Mouse (Mus musculus): Measurements from ENCODE around the gene Scaf1. TPM values are rescaled to one million over a fixed set of nuclear protein-coding genes. Genes with fewer than 3 reads are reported as not detected.

Scaf1 gene
- polyA plus RNA-seq, 1 experiment from 2014 or later, result 49.6 TPM

DNA sequence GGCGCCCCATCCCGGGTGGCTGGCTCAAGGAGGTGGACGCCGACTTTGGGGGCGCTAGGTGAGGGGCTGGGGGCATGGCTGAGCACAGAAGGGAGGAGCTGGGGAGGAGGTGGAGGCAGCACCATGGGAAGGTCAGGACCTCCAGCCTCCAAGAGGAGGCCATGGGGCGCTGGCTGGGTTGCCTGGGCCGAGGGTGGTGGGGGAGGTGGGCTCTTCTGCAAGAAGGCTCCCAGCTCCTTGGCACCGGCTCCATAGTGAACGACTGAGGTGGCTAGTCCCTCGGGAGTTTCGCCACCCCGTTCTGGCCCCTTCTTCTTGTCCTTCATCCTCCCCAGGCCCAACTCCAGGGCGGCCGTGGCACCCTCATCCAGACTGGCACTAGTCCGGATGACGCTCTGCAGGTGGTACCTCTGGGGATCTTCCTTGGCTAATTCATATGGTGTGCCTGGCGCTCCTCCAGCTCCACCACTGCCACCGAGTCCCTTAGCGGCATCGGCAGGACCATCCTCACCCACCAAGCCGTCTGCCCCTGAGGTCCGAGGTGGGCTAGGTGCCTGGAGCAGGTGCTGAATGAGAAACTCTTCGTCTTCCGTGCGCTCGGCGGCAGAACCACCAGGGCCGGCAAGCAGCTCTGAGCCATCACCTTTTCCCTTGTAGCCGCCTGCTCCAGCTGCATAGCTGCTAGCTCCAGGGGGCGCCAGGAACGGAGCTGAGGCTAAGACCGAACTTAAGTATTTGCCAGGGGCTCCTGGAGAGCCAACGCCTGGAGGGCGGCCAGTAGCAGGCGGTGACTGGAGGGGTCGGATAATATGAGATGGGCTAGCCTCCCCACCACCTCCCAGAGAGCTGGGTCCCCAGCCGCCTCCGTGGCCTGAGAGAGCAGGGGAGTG, 32.1 kb upstream of the Scaf1 start:
- H3K9ac ChIP-seq (ENCODE audit: low read depth, low read length), result no peak overlapping the region
- no peak for ATAC-seq (ENCODE audit: low FRiP score)
- no peak overlapping the region for H3K4me3 ChIP-seq (ENCODE audit: low read depth, low read length)
- no peak overlapping the region for H3K27ac ChIP-seq (ENCODE audit: low read depth, low read length)
- H3K9me3 ChIP-seq (ENCODE audit: control insufficient read depth, low read length), result no peaks in the 10 kb centered on the region
- no peaks in the 10 kb centered on the region for H3K27me3 ChIP-seq (ENCODE audit: control insufficient read depth, insufficient read depth, low read length)
- 0 out of 2 replicates have a peak, but pooled peaks cover 3% of the 10 kb centered on the region for H3K4me1 ChIP-seq (replicated peaks; ENCODE audit: control insufficient read depth, insufficient read depth, low read length)
- no peak for DNase-seq (ENCODE audit: low spot score)
- WGBS, result 94% methylated on average over 38 of the region's 38 CpGs
- H3K4me2 ChIP-seq (replicated peaks; ENCODE audit: low read depth, low read length), result no peak overlapping the region
- peaks cover 53% of the 10 kb centered on the region for H3K36me3 ChIP-seq (ENCODE audit: control insufficient read depth, insufficient read depth, low read length)

DNA sequence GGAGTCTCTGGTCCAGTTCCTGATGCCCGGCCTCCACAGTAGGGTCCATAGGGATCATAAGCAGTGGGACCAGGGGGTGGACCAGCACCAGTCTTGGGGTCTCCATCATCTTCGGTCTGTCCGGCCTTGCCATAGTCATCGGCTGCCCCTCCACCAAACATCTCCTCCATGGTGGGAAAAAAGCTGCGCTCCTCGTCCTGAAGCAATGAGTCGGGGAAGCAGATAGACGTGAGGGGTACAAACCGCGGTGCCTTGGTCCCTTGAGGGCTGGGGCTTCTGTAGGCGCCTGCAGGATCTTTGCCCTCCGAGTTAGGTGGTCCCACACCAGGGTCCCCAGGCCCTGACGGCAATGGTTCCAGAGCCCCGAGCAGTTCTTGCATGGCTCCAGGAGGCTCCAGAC, 31.3 kb upstream of the Scaf1 start:
- Histone ChIP-seq H3K36me3 (ENCODE audit: control insufficient read depth, insufficient read depth, low read length) (peaks cover 58% of the 10 kb centered on the region), H3K9me3 (ENCODE audit: control insufficient read depth, low read length) (no peaks in the 10 kb centered on the region), H3K27ac (ENCODE audit: low read depth, low read length) (no peak overlapping the region), H3K4me1 (replicated peaks; ENCODE audit: control insufficient read depth, insufficient read depth, low read length) (0 out of 2 replicates have a peak, but pooled peaks cover 3% of the 10 kb centered on the region), H3K4me3 (ENCODE audit: low read depth, low read length) (no peak overlapping the region), H3K9ac (ENCODE audit: low read depth, low read length) (no peak overlapping the region), H3K4me2 (replicated peaks; ENCODE audit: low read depth, low read length) (no peak overlapping the region), H3K27me3 (ENCODE audit: control insufficient read depth, insufficient read depth, low read length) (no peaks in the 10 kb centered on the region)
- 97% methylated on average over 14 of the region's 14 CpGs for WGBS
- DNase-seq (ENCODE audit: low spot score) (no peak), ATAC-seq (ENCODE audit: low FRiP score) (no peak)

DNA sequence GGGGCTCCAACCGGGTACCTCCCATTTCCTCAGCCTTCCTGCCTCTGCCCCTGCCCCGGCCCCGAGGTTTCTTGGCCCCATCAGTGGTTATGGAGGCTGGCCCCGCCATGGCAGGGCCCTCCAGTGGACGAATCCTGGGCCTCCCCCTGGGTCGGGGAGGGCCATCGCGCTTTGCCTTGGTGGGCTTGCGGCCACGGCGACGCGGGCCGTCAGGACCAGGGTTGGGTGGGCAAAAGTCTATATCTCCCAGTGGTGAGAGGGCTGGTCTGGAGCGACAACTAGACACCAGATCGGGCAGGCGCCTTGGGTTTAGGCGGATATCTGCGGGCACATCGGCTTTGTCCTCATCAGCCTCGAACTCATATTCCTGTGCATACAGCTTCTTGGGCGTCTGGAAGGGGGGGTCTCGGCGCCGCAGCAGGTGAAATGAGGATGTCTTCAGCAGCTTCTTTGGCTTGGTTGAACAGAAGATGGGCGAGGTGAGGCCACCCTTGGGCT, 30.7 kb upstream of the Scaf1 start:
- Histone ChIP-seq H3K36me3 (ENCODE audit: control insufficient read depth, insufficient read depth, low read length) (peaks cover 61% of the 10 kb centered on the region), H3K27me3 (ENCODE audit: control insufficient read depth, insufficient read depth, low read length) (no peaks in the 10 kb centered on the region), H3K9me3 (ENCODE audit: control insufficient read depth, low read length) (no peaks in the 10 kb centered on the region), H3K4me3 (ENCODE audit: low read depth, low read length) (no peak overlapping the region), H3K4me2 (replicated peaks; ENCODE audit: low read depth, low read length) (no peak overlapping the region), H3K9ac (ENCODE audit: low read depth, low read length) (no peak overlapping the region), H3K4me1 (replicated peaks; ENCODE audit: control insufficient read depth, insufficient read depth, low read length) (0 out of 2 replicates have a peak, but pooled peaks cover 2% of the 10 kb centered on the region), H3K27ac (ENCODE audit: low read depth, low read length) (no peak overlapping the region)
- ATAC-seq (ENCODE audit: low FRiP score) (no peak), DNase-seq (ENCODE audit: low spot score) (no peak)
- WGBS, result 97% methylated on average over 26 of the region's 26 CpGs

DNA sequence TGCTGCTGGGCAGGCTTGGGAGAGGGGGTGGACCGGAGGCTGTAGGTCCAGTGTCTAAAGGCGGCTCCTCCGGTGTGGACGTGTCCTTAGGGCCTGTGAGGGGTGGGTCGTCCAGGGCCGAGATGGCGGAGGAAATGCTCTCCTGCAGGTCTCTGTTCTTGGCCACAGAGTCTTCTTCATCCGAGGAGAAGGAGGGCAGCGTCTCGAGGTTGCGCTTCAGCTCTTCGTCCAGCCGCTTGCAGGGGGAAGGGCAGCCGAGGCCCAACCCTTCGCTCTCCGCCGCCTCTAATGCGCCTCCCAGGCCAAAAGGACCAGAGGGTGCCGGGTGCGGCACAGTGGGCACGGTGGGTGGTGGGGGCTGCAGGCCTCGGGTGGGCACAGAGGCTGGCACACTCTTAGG, 29.6 kb upstream of the Scaf1 start:
- no peak overlapping the region for H3K27ac ChIP-seq (ENCODE audit: low read depth, low read length)
- no peak for DNase-seq (ENCODE audit: low spot score)
- WGBS, result 94% methylated on average over 22 of the region's 22 CpGs
- H3K36me3 ChIP-seq (ENCODE audit: control insufficient read depth, insufficient read depth, low read length), result peaks cover 66% of the 10 kb centered on the region
- H3K9ac ChIP-seq (ENCODE audit: low read depth, low read length), result no peak overlapping the region
- no peaks in the 10 kb centered on the region for H3K9me3 ChIP-seq (ENCODE audit: control insufficient read depth, low read length)
- no peak for ATAC-seq (ENCODE audit: low FRiP score)
- H3K27me3 ChIP-seq (ENCODE audit: control insufficient read depth, insufficient read depth, low read length), result no peaks in the 10 kb centered on the region
- no peak overlapping the region for H3K4me3 ChIP-seq (ENCODE audit: low read depth, low read length)
- H3K4me1 ChIP-seq (replicated peaks; ENCODE audit: control insufficient read depth, insufficient read depth, low read length), result no peaks in the 10 kb centered on the region
- H3K4me2 ChIP-seq (replicated peaks; ENCODE audit: low read depth, low read length), result no peak overlapping the region

DNA sequence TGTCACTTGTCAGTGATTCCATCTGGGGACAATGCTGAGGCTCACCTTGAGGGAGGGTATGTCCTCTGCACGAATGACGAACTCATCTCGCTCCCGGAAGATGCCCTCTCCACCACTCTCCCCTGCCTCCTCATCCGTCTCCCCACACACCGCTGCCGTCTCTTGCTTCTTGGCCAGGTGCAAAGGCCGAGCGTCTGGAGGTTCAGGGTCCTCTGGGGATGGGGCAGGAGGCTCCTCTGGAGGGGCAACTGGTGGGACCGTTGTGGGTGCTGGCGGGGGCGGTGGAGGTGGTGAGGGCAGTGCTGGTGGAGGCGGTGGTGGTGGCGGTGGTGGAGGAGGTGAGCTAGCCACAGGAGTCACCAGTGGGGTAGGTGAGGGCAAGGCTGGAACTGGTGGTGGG, 27.1 kb upstream of the Scaf1 start:
- Histone ChIP-seq H3K4me3 (ENCODE audit: low read depth, low read length) (no peak overlapping the region), H3K9ac (ENCODE audit: low read depth, low read length) (no peak overlapping the region), H3K4me1 (replicated peaks; ENCODE audit: control insufficient read depth, insufficient read depth, low read length) (no peaks in the 10 kb centered on the region), H3K9me3 (ENCODE audit: control insufficient read depth, low read length) (no peaks in the 10 kb centered on the region), H3K4me2 (replicated peaks; ENCODE audit: low read depth, low read length) (no peak overlapping the region), H3K27me3 (ENCODE audit: control insufficient read depth, insufficient read depth, low read length) (no peaks in the 10 kb centered on the region), H3K27ac (ENCODE audit: low read depth, low read length) (no peak overlapping the region), H3K36me3 (ENCODE audit: control insufficient read depth, insufficient read depth, low read length) (peaks cover 55% of the 10 kb centered on the region)
- ATAC-seq (ENCODE audit: low FRiP score), result no peak
- 95% methylated on average over 12 of the region's 14 CpGs for WGBS
- no peak for DNase-seq (ENCODE audit: low spot score)

DNA sequence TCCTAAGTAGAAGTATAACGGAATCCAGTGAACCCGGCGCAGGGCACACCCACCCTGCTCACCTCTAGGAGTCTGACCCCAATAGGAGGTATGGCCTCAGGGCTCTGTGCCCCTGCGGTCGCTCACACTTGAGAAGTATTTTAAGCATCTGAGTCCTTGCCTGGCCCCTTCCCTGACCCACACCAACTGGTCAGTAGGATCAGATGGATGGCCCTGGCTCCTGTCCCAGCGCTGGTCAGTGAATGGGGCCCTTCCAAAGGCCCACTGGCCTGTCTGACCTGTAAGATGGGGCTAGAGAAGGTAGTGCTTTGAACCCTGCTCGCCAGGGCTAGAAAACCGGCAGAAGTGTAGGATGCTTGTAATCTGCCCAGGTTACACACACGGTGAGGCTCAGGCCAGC, 24.7 kb upstream of the Scaf1 start:
- H3K9ac ChIP-seq (ENCODE audit: low read depth, low read length), result no peak overlapping the region
- peaks cover 37% of the 10 kb centered on the region for H3K36me3 ChIP-seq (ENCODE audit: control insufficient read depth, insufficient read depth, low read length)
- no peak overlapping the region for H3K4me2 ChIP-seq (replicated peaks; ENCODE audit: low read depth, low read length)
- ATAC-seq (ENCODE audit: low FRiP score) (no peak), DNase-seq (ENCODE audit: low spot score) (no peak)
- H3K9me3 ChIP-seq (ENCODE audit: control insufficient read depth, low read length), result no peaks in the 10 kb centered on the region
- no peaks in the 10 kb centered on the region for H3K4me1 ChIP-seq (replicated peaks; ENCODE audit: control insufficient read depth, insufficient read depth, low read length)
- H3K27ac ChIP-seq (ENCODE audit: low read depth, low read length), result no peak overlapping the region
- no peak overlapping the region for H3K4me3 ChIP-seq (ENCODE audit: low read depth, low read length)
- no peaks in the 10 kb centered on the region for H3K27me3 ChIP-seq (ENCODE audit: control insufficient read depth, insufficient read depth, low read length)
- 92% methylated on average over 9 of the region's 9 CpGs for WGBS

DNA sequence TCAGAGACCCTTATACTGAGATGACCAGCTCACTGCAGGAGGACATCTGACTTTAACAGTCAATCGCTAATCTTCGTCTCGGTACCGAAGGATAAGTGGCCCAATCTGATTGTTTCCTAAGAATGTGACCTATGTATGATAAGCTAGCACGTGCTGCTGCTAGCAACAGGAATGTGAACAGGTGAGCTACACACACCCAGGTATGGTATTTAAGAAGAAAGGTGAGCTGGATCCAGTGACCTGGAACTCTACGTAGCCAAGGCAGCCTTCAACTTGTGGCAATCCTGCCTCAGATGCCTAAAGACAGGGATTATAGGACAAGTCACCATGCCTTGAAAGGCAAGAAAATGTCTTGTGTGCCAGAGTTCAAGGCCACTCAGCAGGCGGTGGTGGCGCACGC, 22.2 kb upstream of the Scaf1 start:
- peaks cover 39% of the 10 kb centered on the region for H3K36me3 ChIP-seq (ENCODE audit: control insufficient read depth, insufficient read depth, low read length)
- no peaks in the 10 kb centered on the region for H3K9me3 ChIP-seq (ENCODE audit: control insufficient read depth, low read length)
- DNase-seq (ENCODE audit: low spot score), result no peak
- no peak overlapping the region for H3K27ac ChIP-seq (ENCODE audit: low read depth, low read length)
- H3K9ac ChIP-seq (ENCODE audit: low read depth, low read length), result no peak overlapping the region
- H3K4me2 ChIP-seq (replicated peaks; ENCODE audit: low read depth, low read length), result no peak overlapping the region
- WGBS, result 96% methylated on average over 9 of the region's 9 CpGs
- no peaks in the 10 kb centered on the region for H3K27me3 ChIP-seq (ENCODE audit: control insufficient read depth, insufficient read depth, low read length)
- H3K4me3 ChIP-seq (ENCODE audit: low read depth, low read length), result no peak overlapping the region
- ATAC-seq (ENCODE audit: low FRiP score), result no peak
- no peaks in the 10 kb centered on the region for H3K4me1 ChIP-seq (replicated peaks; ENCODE audit: control insufficient read depth, insufficient read depth, low read length)

DNA sequence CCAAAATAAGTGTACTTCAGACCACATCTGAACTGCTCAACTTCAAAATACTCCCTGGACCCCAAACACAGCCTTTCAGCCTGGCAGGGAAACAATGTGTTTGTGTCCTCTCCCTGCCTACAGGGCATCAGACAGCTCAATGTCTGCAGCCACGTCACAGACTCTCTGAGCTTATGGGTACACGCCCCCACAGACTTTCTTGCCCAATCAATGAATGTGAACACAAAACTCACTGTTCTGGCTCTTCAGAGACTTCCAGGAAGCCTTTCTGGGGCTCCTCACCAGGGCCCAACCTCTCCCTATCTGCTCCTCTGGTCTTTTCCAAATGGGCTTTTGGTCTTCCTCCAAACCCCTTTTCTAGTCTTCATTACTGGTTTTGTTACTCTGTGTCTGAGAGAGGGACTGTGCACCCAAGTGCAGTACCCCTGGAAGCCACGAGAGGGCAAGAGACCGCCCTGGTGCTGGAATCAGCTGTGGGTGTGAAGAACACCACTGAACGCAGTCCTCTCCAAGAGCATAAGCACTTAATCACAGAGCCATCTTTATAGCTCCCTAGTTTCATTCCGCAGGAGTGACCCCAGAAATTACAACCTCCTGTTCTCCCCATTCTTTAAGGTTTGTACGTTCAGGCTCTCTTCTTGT, 21.7 kb upstream of the Scaf1 start:
- WGBS, result 75% methylated on average over 7 of the region's 7 CpGs
- H3K4me1 ChIP-seq (replicated peaks; ENCODE audit: control insufficient read depth, insufficient read depth, low read length), result no peaks in the 10 kb centered on the region
- no peaks in the 10 kb centered on the region for H3K9me3 ChIP-seq (ENCODE audit: control insufficient read depth, low read length)
- ATAC-seq (ENCODE audit: low FRiP score), result no peak
- H3K27ac ChIP-seq (ENCODE audit: low read depth, low read length), result no peak overlapping the region
- no peaks in the 10 kb centered on the region for H3K27me3 ChIP-seq (ENCODE audit: control insufficient read depth, insufficient read depth, low read length)
- H3K4me3 ChIP-seq (ENCODE audit: low read depth, low read length), result no peak overlapping the region
- peak; percentile 63 for DNase-seq (ENCODE audit: low spot score)
- H3K9ac ChIP-seq (ENCODE audit: low read depth, low read length), result no peak overlapping the region
- H3K36me3 ChIP-seq (ENCODE audit: control insufficient read depth, insufficient read depth, low read length), result peaks cover 35% of the 10 kb centered on the region
- H3K4me2 ChIP-seq (replicated peaks; ENCODE audit: low read depth, low read length), result no peak overlapping the region

Measured in hindbrain, embryonic 11.5 days (tissue).